Mouse (Mus musculus) CH12.LX (cell line): ENCODE measurements at regions not wholly inside any gene's neighbourhood (a gene's known extent, or its start where the extent isn't known, plus 50 kb on each side); places are given as distances from the start of the nearest gene placed in this dataset.

Source experiments
- DNase-seq: peaks from one replicate; pipeline ENCODE4 v3.0.0-alpha.2; 2013; ENCODE audit errors: extremely low read depth
- H3K27ac ChIP-seq: 2 replicates; pipeline ENCODE4 v1.5.1; 2012; ENCODE audit warnings: low read depth, mild to moderate bottlenecking, control low read depth, moderate library complexity; ENCODE audit not compliant: insufficient read depth
- H3K27me3 ChIP-seq: replicated peaks from 2 replicates; pipeline ENCODE3; 2012; ENCODE audit warnings: inconsistent platforms
- H3K36me3 ChIP-seq, 2 experiments: replicated peaks in 1 of 2; 2 replicates each; pipeline versions ENCODE3 to v1.6.1; 2012; ENCODE audit warnings: inconsistent platforms in 1 of 2, low read length in 1 of 2, mild to moderate bottlenecking in 1 of 2, mixed read lengths in 1 of 2, moderate library complexity in 1 of 2; ENCODE audit not compliant: control insufficient read depth in 1 of 2, insufficient read depth in 1 of 2
- H3K4me1 ChIP-seq, 2 experiments: 2 replicates each; pipeline ENCODE4 v1.6.1; 2012; ENCODE audit warnings: inconsistent platforms in 1 of 2, moderate library complexity in 1 of 2; ENCODE audit not compliant: insufficient read depth in 2 of 2, control insufficient read depth in 1 of 2
- H3K4me2 ChIP-seq: 2 replicates; pipeline ENCODE4 v1.6.1; 2012; ENCODE audit warnings: low read depth, mild to moderate bottlenecking, control low read depth; ENCODE audit not compliant: poor library complexity, insufficient read depth, severe bottlenecking
- H3K4me3 ChIP-seq, 3 experiments: fragments of 150-350 bp in 1 of 3; sonication (generic) in 1 of 3; replicated peaks in 1 of 3; 2 replicates each; pipeline versions ENCODE3 to v1.5.1; 2011 to 2012; ENCODE audit warnings: low read depth in 2 of 3, low read length in 2 of 3, mild to moderate bottlenecking in 2 of 3, moderate library complexity in 2 of 3, control low read depth in 1 of 3, improper control_type of control experiment in 1 of 3, inconsistent platforms in 1 of 3, mixed read lengths in 1 of 3; ENCODE audit not compliant: poor library complexity in 1 of 3
- H3K79me2 ChIP-seq: replicated peaks from 2 replicates; pipeline ENCODE4 v1.6.1; 2012; ENCODE audit warnings: mild to moderate bottlenecking, moderate library complexity; ENCODE audit not compliant: control insufficient read depth, poor library complexity, insufficient read depth, severe bottlenecking; ENCODE audit errors: extremely low read depth
- H3K9ac ChIP-seq: 2 replicates; pipeline ENCODE4 v1.6.1; 2012; ENCODE audit warnings: low read depth, mild to moderate bottlenecking, control low read depth, moderate library complexity; ENCODE audit not compliant: insufficient read depth
- H3K9me3 ChIP-seq: replicated peaks from 2 replicates; pipeline ENCODE3; 2012; ENCODE audit warnings: low read length, inconsistent platforms, mixed read lengths
- CHD1 ChIP-seq: IDR thresholded peaks from 2 replicates; pipeline ENCODE4 v1.6.1; 2012; ENCODE audit warnings: low read depth, low read length, improper control_type of control experiment, inconsistent platforms
- CTCF ChIP-seq, 2 experiments: IDR thresholded peaks in 1 of 2; conservative IDR thresholded peaks in 1 of 2; 2 replicates each; pipeline ENCODE4 v1.5.1; 2011 to 2012; ENCODE audit warnings: low read depth in 2 of 2, low read length in 2 of 2, improper control_type of control experiment in 1 of 2, inconsistent platforms in 1 of 2, mild to moderate bottlenecking in 1 of 2, moderate library complexity in 1 of 2
- EP300 ChIP-seq: IDR thresholded peaks from 2 replicates; pipeline ENCODE4 v1.6.1; 2011; ENCODE audit warnings: low read length, improper control_type of control experiment
- ETS1 ChIP-seq: conservative IDR thresholded peaks from 2 replicates; pipeline ENCODE4 v1.6.1; 2012; ENCODE audit warnings: low read depth, mild to moderate bottlenecking, inconsistent platforms, low read length, improper control_type of control experiment, moderate library complexity
- HCFC1 ChIP-seq: IDR thresholded peaks from 2 replicates; pipeline ENCODE4 v1.6.1; 2012; ENCODE audit warnings: low read depth, mild to moderate bottlenecking, inconsistent platforms, low read length, improper control_type of control experiment
- KAT2A ChIP-seq: IDR thresholded peaks from 2 replicates; pipeline ENCODE4 v1.6.1; 2012; ENCODE audit warnings: low read length, improper control_type of control experiment, inconsistent platforms; ENCODE audit not compliant: insufficient replicate concordance
- MAFK ChIP-seq: IDR thresholded peaks from 2 replicates; pipeline ENCODE4 v1.6.1; 2011; ENCODE audit warnings: low read length, improper control_type of control experiment; ENCODE audit not compliant: insufficient replicate concordance
- MXI1 ChIP-seq: IDR thresholded peaks from 2 replicates; pipeline ENCODE4 v1.6.1; 2011; ENCODE audit warnings: mild to moderate bottlenecking, low read depth, low read length, improper control_type of control experiment
- NRF1 ChIP-seq: IDR thresholded peaks from 2 replicates; pipeline ENCODE4 v1.6.1; 2014; ENCODE audit warnings: low read depth, mild to moderate bottlenecking, inconsistent platforms, low read length, improper control_type of control experiment, moderate library complexity
- PAX5 ChIP-seq: IDR thresholded peaks from 2 replicates; pipeline ENCODE4 v1.6.1; 2012; ENCODE audit warnings: low read length, inconsistent platforms, mixed read lengths
- SIN3A ChIP-seq: IDR thresholded peaks from 2 replicates; pipeline ENCODE4 v1.6.1; 2012; ENCODE audit warnings: low read length, improper control_type of control experiment, inconsistent platforms
- TCF12 ChIP-seq: IDR thresholded peaks from 2 replicates; pipeline ENCODE4 v1.6.1; 2014; ENCODE audit warnings: low read depth, mild to moderate bottlenecking, inconsistent platforms, low read length, improper control_type of control experiment
- USF1 ChIP-seq: IDR thresholded peaks from 2 replicates; pipeline ENCODE4 v1.6.1; 2014; ENCODE audit warnings: low read depth, mild to moderate bottlenecking, inconsistent platforms, low read length, improper control_type of control experiment
- USF2 ChIP-seq: conservative IDR thresholded peaks from 2 replicates; pipeline ENCODE4 v1.6.1; 2011; ENCODE audit warnings: low read depth, low read length, improper control_type of control experiment
- ZC3H11A ChIP-seq: IDR thresholded peaks from 2 replicates; pipeline ENCODE4 v1.6.1; 2012; ENCODE audit warnings: low read depth, mild to moderate bottlenecking, inconsistent platforms, low read length, improper control_type of control experiment
- dilution Hi-C: fragments of 300-500 bp; cut with MboI; formaldehyde crosslinking; loops from 2 replicates; pipeline ENCODE4 v1.14.3; 2020; ENCODE audit warnings: low sequenced_read_pairs; ENCODE audit not compliant: extremely low pct_unique_long_range_greater_than_20kb, extremely low pct_ligation_motif_present
- in situ Hi-C: fragments of 300-500 bp; cut with MboI; formaldehyde crosslinking; loops from 3 replicates; pipeline ENCODE4 v1.14.3; 2019; ENCODE audit warnings: low sequenced_read_pairs, low pct_ligation_motif_present, low pct_unique_long_range_greater_than_20kb, mixed read lengths

GRCm38 (mm10) chr3:130942947-130943630 is 167.2 kb upstream of the Lef1 start:
- DNase-seq: no peak
- Histone ChIP-seq H3K27ac (no peak overlapping the region), H3K9me3 (no peaks in the 10 kb centered on the region), H3K27me3 (no peaks in the 10 kb centered on the region), H3K79me2 (no peaks in the 10 kb centered on the region), H3K4me2 (no peak overlapping the region)
- TF ChIP-seq MXI1 (no peak), PAX5 (no peak), HCFC1 (no peak), CTCF (conservative IDR thresholded peaks at IDR 0.05 in 1 of 2, IDR thresholded peaks at IDR 0.05 in 1 of 2; ENCODE audit: low read depth in 2 of 2, low read length in 2 of 2) (no peak), ZC3H11A (no peak), NRF1 (no peak), USF2 (no peak), USF1 (no peak)
- TF ChIP-seq, all 38 proteins: peak for 0
- H3K4me1 ChIP-seq: peaks cover 6 to 15% of the 10 kb centered on the region in 2 experiments
- in situ Hi-C loops: no loop called here
- no peak overlapping the region for H3K4me3 ChIP-seq
- no peak overlapping the region for H3K9ac ChIP-seq
- dilution Hi-C loops: no loop called here
- no peaks in the 10 kb centered on the region for H3K36me3 ChIP-seq

- Histone ChIP-seq H3K9me3 (no peaks in the 10 kb centered on the region), H3K36me3 (no peaks in the 10 kb centered on the region), H3K9ac (no peak overlapping the region), H3K4me2 (peak overlapping the region; percentile 30; the same call in 1 of the 2 replicates), H3K4me1 (peaks cover 6 to 11% of the 10 kb centered on the region in 2 experiments), H3K27me3 (no peaks in the 10 kb centered on the region), H3K79me2 (no peaks in the 10 kb centered on the region), H3K27ac (no peak overlapping the region), H3K4me3 (no peak overlapping the region)
- TF ChIP-seq ZC3H11A (no peak), TCF12 (peak; percentile 44; the same call in 1 of the 2 replicates), KAT2A (no peak)
- dilution Hi-C loops: no loop called here
- in situ Hi-C loops: no loop called here
- no peak for DNase-seq
These were observed 169.9 kb upstream of the Lef1 start for GRCm38 (mm10) chr3:130940302-130940867.

GRCm38 (mm10) chr3:130936980-130937379 is 173.3 kb upstream of the Lef1 start:
- DNase-seq: no peak
- in situ Hi-C loops: no loop called here
- no peak overlapping the region for H3K4me3 ChIP-seq

More at GRCm38 (mm10) chr3:130936980-130937379, 173.3 kb upstream of the Lef1 start:
- Histone ChIP-seq H3K9ac (no peak overlapping the region), H3K4me1 (peaks cover 6 to 11% of the 10 kb centered on the region in 2 experiments), H3K27me3 (peaks cover 2% of the 10 kb centered on the region), H3K4me2 (no peak overlapping the region), H3K36me3 (no peaks in the 10 kb centered on the region), H3K79me2 (no peaks in the 10 kb centered on the region), H3K9me3 (no peaks in the 10 kb centered on the region), H3K27ac (no peak overlapping the region)
- TF ChIP-seq ETS1 (no peak), SIN3A (no peak), MAFK (no peak), CHD1 (no peak), EP300 (no peak)
- dilution Hi-C loops: no loop called here
